Mouse (Mus musculus) brown adipose tissue, adult 24 weeks (tissue): ENCODE measurements at regions not wholly inside any gene's neighbourhood (a gene's known extent, or its start where the extent isn't known, plus 50 kb on each side); places are given as distances from the start of the nearest gene placed in this dataset.
A peak's percentile ranks its signal among the peaks of the same experiment; 100 is the strongest.

ENCODE experiments used
- H3K27ac ChIP-seq: fragments of 200-500 bp; replicated peaks from 2 replicates; pipeline ENCODE4 v1.5.1; 2012; ENCODE audit warnings: low read depth, mild to moderate bottlenecking, low read length
- H3K4me1 ChIP-seq: fragments of 200-500 bp; 2 replicates; pipeline ENCODE4 v1.6.1; 2012; ENCODE audit warnings: low read length, mixed read lengths; ENCODE audit not compliant: control insufficient read depth, insufficient read depth, insufficient read length
- H3K4me3 ChIP-seq: fragments of 200-500 bp; 2 replicates; pipeline ENCODE4 v1.5.1; 2012; ENCODE audit warnings: low read depth, mild to moderate bottlenecking, low read length, moderate library complexity; ENCODE audit not compliant: insufficient read depth

DNA sequence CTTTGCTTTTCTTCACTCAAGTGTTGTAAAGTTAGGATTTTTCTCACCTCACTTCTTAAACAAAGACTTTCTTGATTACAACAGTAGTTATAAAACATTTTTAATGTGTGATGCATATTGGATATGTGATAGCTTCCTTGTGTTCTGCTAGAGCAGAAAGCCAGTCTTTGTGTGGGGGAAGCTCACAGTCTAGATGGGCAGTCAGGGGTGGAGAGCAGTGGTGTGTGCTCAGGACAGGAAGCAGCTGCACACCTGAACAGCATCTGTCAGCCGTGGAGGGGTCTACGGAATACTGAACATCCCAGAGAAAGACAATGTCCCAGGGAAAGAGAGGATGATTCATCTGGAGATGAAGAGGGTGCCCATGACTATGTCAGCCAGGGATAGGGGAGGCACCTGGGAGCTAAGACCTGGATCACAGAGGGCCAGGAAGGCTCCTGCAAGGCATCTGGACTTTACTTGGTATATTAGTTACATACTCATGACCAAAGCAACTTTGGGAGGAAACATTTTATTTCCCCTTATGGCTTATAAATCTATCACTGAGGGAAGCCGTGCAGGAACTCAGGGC lies 53.9 kb upstream of the Zfp648 start:
- no peak overlapping the region for H3K4me3 ChIP-seq
- H3K27ac ChIP-seq = no peak overlapping the region

DNA sequence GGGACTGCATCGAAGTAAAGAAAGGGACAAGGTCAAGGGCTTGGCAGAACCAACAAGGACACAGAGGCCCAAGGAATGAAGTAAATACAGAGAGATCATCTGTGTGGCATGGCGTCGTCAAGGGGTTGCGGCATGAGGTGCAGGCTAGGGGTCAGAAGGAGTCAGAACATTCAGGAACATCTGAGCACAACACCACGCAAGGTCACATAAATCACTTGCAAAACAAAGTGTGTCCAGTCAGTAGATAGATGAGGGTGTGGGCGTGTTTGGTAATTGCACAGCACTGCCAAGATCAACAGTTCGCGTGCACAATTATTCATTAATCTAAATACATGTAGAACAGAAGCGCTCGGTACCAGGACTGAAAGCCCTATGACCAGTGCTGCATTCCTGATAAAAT lies 52.0 kb upstream of the Zfp648 start:
- peaks cover 7% of the 10 kb centered on the region; the same call in 1 of the 2 replicates for H3K4me1 ChIP-seq
- H3K4me3 ChIP-seq = no peak overlapping the region
- peak overlapping the region; percentile 40; the same call in 1 of the 2 replicates for H3K27ac ChIP-seq

More for the DNA sequence above, 53.9 kb upstream of the Zfp648 start:
- peaks cover 7% of the 10 kb centered on the region; the same call in 1 of the 2 replicates for H3K4me1 ChIP-seq

DNA sequence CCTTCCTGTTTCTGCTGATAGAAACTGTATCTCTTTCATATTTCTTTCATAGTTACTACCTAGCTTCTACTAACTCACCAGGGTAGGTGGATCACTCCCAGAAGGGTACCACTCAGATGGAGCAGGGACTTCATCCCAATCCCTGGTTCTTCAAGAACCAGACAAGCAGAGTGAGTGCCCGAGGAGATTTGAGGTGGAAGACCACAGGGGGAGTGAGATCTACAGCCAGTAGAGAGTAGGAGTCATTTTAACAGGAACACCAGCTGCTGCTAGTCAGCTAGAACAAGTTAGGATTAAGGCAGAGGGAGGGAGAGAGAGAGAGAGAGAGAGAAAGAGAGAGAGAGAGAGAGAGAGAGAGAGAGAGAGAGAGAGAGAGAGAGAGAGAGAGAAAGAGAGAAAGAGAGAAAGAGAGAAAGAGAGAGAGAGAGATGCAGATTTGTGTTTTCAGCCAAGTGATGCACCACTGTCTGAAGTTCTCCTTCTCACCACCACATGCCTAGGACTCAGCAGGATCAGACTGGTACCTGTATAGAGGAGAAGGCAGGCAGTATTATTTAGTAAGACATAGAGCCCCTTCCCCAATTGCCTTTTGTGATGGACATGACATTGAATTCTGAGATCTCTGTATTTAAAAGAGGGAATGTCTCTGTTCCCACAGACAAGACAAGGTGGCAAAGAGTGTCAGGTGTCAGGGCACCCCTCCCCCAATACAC lies 51.4 kb upstream of the Zfp648 start:
- H3K4me1 ChIP-seq = peaks cover 7% of the 10 kb centered on the region; the same call in 1 of the 2 replicates
- H3K4me3 ChIP-seq = no peak overlapping the region
- 0 out of 2 replicates have a peak overlapping the region, but pooled peaks have one; percentile 6 for H3K27ac ChIP-seq

DNA sequence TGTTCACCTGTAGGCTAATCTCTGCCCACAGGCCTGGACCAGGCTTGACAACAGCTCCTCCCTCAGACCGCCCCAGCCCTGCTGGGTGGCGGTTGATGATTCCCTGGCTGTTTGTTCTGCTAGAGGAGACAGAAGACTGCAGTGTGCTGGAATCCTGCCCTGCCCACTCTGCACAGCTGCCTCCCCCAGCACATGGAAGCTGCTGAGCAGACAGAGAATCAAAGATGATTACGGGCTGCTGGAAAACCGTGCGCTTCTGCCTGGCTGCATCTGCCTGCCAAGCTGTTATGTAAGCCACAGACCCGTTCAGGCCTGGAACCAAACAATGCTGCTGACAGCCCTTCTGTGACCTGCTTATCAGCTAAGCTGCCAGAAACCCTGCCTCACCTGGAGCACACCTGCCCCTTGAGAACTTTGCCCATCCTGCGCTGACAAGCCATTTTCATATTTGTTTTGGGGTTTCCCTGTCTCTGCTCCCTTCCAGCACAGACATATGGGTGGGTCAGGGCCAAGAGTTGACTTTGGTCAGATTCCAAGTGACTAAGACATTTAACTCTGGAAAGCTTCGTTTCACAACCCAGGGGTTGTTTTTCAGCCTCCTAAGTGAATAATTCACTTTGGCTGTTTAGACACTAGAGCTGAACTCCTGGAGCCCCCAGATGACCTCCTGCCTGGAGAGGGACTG lies 50.7 kb upstream of the Zfp648 start:
- no peak overlapping the region for H3K4me3 ChIP-seq
- H3K4me1 ChIP-seq = peaks cover 7% of the 10 kb centered on the region; the same call in 1 of the 2 replicates
- peak overlapping the region; percentile 49; the same call in 1 of the 2 replicates for H3K27ac ChIP-seq
